Mouse (Mus musculus): ENCODE data around the gene Klhl23.

GRCm38 (mm10) chr2:69840261-69840660 lies 18.5 kb downstream of the Klhl23 start:
- no peak for TF ChIP-seq CTCF (IDR thresholded peaks at IDR 0.05; ENCODE audit: low read depth)
- TF ChIP-seq EP300 (IDR thresholded peaks at IDR 0.05; ENCODE audit: low read depth) = no peak

Data from liver, postnatal 0 days (tissue).